Mouse (Mus musculus) liver, postnatal 0 days (tissue): ENCODE measurements at regions not wholly inside any gene's neighbourhood (a gene's known extent, or its start where the extent isn't known, plus 50 kb on each side); places are given as distances from the start of the nearest gene placed in this dataset.

Experiments
- CTCF ChIP-seq: sonication (generic); IDR thresholded peaks from 2 replicates; pipeline ENCODE4 v1.5.1; 2016; ENCODE audit warnings: antibody characterized with exemption, low read depth
- EP300 ChIP-seq: IDR thresholded peaks from 2 replicates; pipeline ENCODE4 v1.6.1; 2016; ENCODE audit warnings: antibody characterized with exemption, low read depth, mild to moderate bottlenecking

DNA sequence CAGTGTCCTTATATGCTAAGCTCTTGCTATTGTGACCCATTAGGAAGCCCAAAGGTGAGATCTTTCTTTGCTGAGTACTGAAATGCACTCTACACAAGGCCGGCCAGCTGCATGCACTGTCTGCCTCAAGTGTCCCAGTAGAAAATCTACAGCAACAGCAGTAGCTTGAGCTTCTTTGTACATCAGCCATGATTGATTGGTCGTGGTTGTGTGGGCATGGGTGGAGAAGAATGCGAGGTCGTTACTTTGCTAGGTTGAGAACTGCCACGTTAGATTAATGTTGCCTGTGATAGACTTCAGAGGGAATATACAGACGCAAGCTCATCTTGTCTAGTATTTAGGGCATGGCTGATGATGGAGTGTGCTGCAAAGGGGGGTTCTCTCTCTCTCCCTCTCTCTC lies 547.4 kb upstream of the Pfkp start:
- no peak for TF ChIP-seq CTCF
- no peak for TF ChIP-seq EP300
